Mouse (Mus musculus): ENCODE results near the gene Acox3.

Gene Acox3

GRCm38 (mm10) chr5:35608559-35608958 is 25.7 kb downstream of the Acox3 start:
- intact Hi-C loops (cut with DNase I) = no loop called here

DNA sequence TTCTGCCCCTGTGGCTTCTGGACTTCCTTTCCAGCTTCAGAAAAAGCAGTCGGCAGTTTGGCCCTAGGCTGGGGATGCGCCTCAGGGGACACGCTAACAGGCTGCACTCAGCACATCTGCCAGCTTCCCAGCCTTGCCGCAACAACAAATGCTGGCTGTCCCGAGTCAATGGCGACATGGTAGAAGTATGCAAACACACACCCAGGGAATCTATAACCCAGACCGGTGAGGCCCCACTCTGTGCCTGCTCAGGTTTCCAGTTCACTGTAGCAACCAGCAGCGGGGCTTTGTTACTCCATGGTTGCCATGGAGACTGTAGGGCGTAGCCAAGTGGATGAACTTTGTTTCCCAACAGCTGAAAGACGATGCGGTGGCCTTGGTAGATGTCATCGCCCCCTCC is 26.5 kb downstream of the Acox3 start:
- intact Hi-C loops (cut with DNase I) = no loop called here

DNA sequence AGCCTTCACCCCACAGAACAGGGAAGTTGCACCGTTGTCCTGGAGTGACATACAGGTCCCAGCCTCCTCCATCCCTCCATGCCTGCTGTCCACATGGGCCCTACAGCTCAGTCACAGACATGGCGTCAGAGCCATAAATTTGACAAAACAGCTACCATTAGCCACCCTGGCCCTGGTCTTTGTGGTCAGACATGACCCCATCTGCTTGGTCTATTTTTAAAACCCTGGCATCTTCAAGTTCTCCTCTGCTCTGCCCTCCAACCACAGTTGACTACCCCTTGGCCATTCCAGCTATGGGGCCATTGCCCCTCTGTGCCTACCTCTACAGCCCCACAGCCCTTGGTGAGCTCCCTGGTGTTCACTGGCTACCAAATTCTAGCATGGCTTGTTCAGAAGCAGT is 27.1 kb downstream of the Acox3 start:
- intact Hi-C loops (cut with DNase I) = no loop called here

DNA sequence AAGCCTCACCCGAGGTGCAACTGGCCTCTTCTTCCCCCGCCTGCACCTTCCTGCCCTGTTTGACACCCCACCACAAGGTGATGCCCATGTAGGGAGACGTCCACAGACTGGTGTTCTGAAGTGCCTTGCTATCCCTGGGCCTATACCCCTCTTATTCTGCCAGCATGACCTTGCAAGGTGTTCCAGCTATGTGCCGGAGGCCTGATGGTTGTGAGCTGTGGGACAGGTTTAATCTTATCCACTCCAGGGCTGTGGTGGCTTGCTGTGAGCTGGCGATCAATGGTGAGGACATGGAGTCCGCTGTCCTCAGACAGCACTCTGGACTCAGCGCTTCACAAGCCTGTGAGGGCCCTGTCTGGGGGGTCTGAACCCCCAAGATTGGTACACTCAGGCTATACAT is 27.5 kb downstream of the Acox3 start:
- intact Hi-C loops (cut with DNase I) = no loop called here

DNA sequence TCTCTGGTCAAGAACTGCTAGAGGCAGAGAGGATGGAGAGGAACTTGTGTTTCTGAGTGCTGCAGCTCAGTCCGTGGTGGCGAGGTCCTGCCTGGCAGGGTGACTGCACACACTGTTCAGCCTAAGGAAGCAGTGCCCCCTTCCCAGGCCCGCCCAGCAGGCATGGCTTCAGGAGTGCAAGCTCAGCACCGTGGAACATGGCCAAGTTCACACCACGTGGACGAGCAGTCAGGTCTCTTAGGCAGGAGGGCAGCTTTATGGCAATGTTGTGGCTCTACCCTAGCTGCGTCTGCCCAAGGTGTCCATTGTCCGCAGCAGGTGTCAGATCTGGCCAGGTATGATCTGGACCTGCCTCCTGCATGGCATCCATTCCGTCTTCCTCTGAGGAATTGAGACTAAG is 28.3 kb downstream of the Acox3 start:
- intact Hi-C loops (cut with DNase I) = no loop called here

GRCm38 (mm10) chr5:35611900-35612299 is 29.1 kb downstream of the Acox3 start:
- intact Hi-C loops (cut with DNase I) = no loop called here

DNA sequence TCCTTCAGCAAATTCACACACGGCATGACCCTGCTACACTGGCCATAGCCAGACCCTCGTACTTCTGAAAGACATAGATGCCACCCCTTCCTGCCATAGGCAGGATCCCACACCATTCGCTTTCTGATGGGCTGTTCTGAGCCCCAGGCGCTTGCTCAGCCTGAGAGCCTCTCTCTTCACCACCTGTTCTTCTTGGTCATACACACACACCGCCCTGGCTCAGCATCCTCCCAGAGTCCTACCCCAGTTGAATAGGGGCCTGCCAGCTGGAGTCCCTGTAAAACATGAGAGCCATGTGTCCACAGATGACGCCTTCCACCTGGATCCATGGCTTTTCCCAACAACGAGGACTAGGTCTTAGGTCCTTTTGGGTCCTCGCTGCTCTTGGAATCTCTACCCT is 29.9 kb downstream of the Acox3 start:
- intact Hi-C loops (cut with DNase I) = no loop called here

- intact Hi-C loops (cut with DNase I) = no loop called here
These were observed 34.1 kb downstream of the Acox3 start for GRCm38 (mm10) chr5:35616943-35617342.

GRCm38 (mm10) chr5:35621114-35621513 is 38.3 kb downstream of the Acox3 start:
- intact Hi-C loops (cut with DNase I) = no loop called here

GRCm38 (mm10) chr5:35623831-35624230 is 41.0 kb downstream of the Acox3 start:
- intact Hi-C loops (cut with DNase I) = no loop called here

DNA sequence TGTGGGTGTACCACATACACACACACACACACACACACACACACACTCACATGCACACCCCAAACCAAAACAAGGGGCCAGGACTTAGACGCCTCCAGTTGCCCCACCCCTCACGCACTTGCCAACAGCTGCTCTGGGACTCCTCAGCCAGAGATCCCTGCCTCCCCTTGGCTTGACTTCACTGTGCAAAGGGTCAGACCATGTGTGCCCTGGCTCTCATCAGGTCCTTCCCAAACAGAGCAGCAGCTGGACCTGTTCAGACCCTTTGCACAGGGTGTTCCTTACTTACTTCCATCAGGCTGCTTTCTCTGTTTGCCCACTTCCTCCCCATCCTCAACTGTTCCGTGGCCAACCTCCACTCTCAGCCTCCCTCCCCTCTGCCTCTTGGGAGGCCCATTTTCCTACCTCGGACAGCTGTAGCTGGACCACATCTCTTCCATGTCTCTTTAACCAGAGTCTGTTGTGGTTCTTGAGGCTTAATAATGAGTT is 42.0 kb downstream of the Acox3 start:
- intact Hi-C loops (cut with DNase I) = loop anchor here (5.0 kb wide), 1 partner anchor 58 kb away; no protein-coding TSS in a partner anchor

DNA sequence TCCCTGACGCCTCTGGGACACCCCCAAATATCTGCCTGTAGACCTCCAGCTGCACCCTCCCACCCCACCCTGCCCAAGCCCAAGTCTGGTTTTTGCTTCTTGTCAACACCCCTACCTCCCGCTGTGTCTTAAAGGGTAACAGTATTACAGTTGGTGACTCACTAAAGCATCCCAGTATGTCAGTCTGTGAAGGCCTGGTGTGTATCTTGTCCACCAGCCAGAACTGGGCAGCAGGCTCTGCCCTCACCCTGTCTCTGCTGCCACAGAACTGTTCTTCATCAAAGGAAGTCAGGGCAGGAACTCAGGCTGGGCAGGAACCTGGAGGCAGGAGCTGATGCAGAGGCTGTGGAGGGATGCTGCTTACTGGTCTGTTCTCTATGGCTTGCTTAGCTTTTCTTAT is 43.6 kb downstream of the Acox3 start:
- intact Hi-C loops (cut with DNase I) = loop anchor here (5.0 kb wide), 1 partner anchor 56 kb away; no protein-coding TSS in a partner anchor

DNA sequence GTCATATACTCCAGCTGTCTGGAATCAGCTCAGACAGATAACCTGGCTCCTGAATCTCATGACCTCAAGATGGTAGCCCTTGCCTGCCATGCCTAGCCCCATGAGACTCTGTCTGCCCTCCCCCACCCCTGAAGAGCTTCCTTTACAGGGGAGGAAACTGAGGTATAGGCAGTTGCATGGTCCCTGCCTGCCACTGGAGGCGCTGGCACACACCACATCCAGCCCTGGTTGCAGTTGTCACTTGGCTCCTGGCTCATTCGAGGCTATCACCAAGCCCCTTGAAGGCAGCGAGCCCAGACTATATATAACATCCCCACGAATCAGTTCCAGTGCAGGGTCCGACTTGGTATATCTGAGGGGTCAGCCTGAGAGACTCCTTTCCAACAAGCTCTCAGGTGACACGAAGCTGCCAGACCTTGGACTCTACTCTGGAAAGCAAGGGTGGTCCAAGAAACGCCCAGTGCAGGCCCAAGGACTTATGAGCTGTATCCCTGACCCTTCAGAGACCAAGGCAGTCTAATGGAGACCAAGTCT is 44.5 kb downstream of the Acox3 start:
- intact Hi-C loops (cut with DNase I) = loop anchor here (5.0 kb wide), 1 partner anchor 55 kb away; no protein-coding TSS in a partner anchor

DNA sequence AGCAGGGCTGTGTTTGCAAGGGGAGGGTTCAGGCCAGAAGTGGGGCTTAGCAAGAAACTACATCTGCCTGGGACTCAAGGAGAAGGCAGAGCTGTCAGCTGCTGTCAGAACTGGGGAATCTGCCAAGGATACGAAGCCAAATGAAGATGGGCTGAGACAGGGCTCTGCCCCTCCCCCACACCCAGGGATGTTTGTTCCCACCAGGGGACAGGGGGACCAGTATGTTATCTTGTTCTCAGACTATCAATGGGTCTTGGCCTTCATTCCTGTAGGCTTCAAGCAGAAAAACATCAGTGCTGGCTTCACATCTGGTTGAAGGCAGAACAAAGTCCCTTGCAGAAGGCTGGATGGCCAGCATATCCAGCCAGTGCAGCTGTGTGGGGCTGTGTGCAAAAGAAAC is 45.8 kb downstream of the Acox3 start:
- intact Hi-C loops (cut with DNase I) = loop anchor here (5.0 kb wide), 1 partner anchor 54 kb away; no protein-coding TSS in a partner anchor

DNA sequence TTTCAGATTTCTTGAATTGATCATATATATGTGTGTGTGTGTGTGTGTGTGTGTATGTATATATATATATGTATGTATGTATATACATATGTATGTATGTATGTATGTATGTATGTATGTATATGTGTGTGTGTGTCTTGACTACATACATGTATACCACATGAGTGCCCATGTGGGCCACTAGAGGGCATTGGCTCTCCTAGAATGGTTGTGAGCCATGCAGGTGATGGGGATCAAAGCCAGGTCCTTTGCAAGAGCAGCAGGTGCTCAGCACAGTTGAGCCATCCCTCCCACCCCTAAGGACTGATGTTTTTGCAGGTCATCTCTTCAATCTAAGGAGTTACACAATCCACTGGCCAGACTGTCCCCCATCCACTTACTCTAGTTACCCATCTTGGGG is 46.5 kb downstream of the Acox3 start:
- intact Hi-C loops (cut with DNase I) = loop anchor here (5.0 kb wide), 1 partner anchor 53 kb away; no protein-coding TSS in a partner anchor

GRCm38 (mm10) chr5:35630706-35631105 is 47.9 kb downstream of the Acox3 start:
- intact Hi-C loops (cut with DNase I) = no loop called here

DNA sequence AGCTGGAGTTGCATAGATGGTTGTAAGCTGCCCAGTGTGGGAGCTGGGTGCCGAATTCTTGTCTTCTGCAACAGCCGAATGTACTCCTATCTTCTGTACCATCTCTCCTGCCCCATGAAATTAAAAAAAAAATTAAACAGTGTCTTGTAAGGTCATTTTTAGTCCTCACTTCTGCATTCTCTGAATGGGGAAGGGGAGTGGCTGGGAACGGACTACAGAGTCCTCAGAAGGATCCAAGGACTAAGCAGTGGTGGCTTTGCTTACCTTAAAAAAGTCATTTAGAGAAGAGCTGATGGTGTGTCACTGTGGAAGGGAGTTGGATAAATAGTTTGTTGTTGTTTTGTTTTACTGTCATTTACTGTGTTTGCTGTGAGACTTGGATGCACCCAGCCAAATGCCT is 48.4 kb downstream of the Acox3 start:
- intact Hi-C loops (cut with DNase I) = no loop called here

DNA sequence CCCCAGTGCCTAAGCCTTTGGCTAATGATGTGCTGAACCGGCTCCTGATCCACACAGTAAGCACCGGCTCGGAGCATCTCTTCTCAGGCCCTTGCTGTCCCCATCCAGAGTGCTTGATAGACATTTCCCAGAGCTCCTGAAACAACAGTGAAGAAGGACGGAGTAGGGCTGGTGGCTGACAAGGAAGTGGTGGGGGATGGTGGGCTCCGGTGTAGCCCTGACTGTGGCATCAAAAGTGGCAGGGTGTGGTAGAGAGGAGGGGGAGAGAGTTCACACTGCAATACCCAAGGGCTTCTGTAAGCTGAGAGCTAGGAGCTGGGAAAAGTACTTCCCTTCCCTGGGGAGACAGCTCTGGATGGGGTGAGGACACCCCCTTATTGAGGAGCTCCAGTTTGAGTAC is 48.9 kb downstream of the Acox3 start:
- intact Hi-C loops (cut with DNase I) = no loop called here

DNA sequence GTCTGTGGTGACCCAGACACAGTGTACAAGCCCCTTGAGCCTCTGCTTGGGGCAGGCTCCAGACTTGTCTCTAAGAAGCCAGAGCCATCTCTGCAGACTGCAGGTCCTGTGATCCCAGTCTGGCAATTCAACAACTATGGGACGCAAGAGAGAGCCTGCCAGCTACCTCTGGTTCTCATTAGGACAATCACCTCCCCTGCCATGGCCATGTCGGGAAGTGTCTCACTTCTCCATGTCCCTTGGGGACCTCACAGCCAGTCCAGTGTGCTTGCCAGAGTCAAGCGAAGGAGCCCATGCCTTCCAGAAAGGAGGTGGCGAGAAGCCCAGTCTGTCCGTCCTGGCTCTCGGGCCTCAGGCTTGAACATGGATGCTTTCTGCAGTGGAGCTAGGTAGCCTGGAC is 50.0 kb downstream of the Acox3 start:
- intact Hi-C loops (cut with DNase I) = no loop called here

GRCm38 (mm10) chr5:35636016-35636415 is 53.2 kb downstream of the Acox3 start:
- intact Hi-C loops (cut with DNase I) = no loop called here

GRCm38 (mm10) chr5:35641961-35642584 is 59.2 kb downstream of the Acox3 start:
- intact Hi-C loops (cut with DNase I) = no loop called here

DNA sequence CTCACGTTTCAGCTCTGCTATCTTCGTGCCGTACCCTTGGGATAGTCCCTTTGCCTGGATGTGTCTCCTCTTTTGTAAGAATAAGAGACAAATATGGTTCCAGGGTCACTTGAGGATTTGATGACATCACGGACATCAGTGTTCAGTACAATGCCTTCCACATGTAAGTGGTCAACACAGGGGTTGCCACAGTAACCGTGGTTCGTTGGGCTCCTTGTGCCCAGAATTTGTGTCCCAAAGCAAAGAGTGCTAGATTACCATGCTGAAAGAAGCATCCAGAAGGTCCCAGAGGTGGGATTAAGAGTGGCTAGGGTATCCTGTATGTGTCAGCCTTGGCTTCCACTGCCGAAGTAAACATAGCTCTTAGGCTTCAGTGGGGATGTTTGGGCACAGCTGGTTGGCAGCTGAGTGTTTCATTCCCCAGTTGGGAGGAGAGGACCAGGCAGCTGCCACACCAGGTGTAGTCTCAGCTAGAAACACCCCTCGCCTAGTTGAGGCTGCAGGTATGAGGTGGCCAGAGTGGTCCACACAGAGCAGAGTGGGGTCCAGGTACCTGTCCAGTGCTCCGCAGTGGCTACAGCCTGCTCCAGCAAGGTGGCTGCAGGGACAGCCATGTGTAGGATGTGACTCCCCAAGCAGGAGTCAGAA is 60.7 kb downstream of the Acox3 start:
- intact Hi-C loops (cut with DNase I) = no loop called here

DNA sequence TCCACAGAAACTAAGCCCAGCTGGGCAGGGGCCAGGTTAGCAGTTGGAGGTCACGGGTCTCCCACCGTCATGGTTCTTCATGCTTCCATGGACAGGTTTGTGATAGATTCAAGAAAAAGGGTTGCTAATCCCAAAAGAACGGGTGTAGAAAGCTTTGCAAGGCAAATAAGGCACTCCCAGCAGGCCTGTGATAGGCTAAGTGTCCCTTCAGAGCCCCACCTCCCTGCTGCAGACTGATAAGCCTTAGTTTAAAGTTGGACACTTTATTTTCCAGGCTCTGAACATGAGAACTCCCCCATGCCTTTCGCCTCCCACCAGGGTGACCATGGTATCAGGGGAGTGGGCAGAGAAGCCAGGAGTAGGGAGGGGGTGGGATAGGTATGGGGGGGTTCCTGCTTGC is 61.2 kb downstream of the Acox3 start:
- intact Hi-C loops (cut with DNase I) = no loop called here

Measured in adrenal gland (tissue).